Mouse (Mus musculus): ENCODE results near the gene Megf8. TPM values are rescaled to one million over a fixed set of nuclear protein-coding genes. Genes with fewer than 3 reads are reported as not detected.

Megf8 gene
- polyA plus RNA-seq, 1 experiment = 21.2 TPM

DNA sequence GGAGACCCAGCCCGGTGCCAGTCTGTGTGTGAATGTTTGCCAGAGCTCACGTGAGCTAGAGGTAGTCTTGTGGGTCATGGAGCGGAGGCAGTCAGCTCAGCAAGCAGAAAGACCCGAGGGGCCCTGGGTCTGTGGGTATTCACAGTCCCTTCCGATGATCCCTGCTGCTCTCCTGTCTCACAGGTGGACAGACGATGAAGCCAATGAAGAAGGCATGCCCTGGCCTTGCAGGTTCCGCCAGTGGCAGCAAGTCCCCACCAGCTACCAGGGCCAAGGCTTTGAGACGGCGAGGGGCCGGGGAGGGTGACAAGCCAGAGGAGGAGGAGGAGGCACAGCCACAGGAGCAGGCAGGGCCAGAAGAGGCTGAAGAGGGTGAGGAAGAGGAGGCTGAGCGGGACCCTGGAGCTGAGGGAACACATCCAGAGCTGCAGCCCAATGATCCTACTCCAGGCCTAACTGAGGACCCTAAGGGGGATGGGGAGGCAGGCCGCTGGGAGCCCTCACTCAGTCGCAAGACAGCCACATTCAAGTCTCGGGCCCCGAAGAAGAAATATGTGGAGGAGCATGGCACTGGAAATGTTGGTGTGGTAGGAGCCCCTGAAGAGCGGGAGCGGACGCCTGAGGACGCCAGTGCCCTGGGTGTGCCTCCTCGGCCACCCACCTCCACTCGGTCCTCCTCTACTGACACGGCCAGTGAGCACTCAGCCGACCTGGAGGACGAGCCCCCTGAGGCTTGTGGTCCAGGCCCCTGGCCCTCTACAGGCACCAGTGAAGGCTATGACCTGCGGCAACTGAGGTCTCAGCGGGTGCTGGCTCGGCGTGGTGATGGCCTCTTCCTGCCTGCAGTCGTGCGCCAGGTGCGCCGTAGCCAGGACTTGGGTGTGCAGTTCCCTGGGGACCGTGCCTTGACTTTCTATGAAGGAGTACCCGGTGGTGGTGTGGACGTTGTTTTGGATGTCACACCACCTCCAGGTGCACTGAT lies 46.0 kb upstream of the Megf8 start:
- peaks cover 17% of the 10 kb centered on the region for H3K36me3 ChIP-seq (ENCODE audit: control insufficient read depth, insufficient read depth, low read length)
- TF ChIP-seq CTCF (IDR thresholded peaks at IDR 0.05; ENCODE audit: extremely low read depth, insufficient read length, insufficient replicate concordance, low read depth, low read length) (no peak), POLR2A (IDR thresholded peaks at IDR 0.05; ENCODE audit: low read depth, low read length) (no peak)
- no peak overlapping the region for H3K27ac ChIP-seq (ENCODE audit: insufficient read depth, low read depth, low read length)
- WGBS = 93% methylated on average over 35 of the region's 35 CpGs
- no peaks in the 10 kb centered on the region for H3K27me3 ChIP-seq (ENCODE audit: control insufficient read depth, insufficient read depth, low read length)
- H3K4me1 ChIP-seq (ENCODE audit: control insufficient read depth, insufficient read depth, insufficient read length, low read length) = peaks cover 20% of the 10 kb centered on the region
- no peak overlapping the region for H3K4me3 ChIP-seq (ENCODE audit: low read depth, low read length)

GRCm38 (mm10) chr7:25271651-25272444 lies 45.1 kb upstream of the Megf8 start:
- no peak overlapping the region for H3K27ac ChIP-seq (ENCODE audit: insufficient read depth, low read depth, low read length)
- TF ChIP-seq CTCF (IDR thresholded peaks at IDR 0.05; ENCODE audit: extremely low read depth, insufficient read length, insufficient replicate concordance, low read depth, low read length) (no peak), POLR2A (IDR thresholded peaks at IDR 0.05; ENCODE audit: low read depth, low read length) (no peak)
- H3K4me3 ChIP-seq (ENCODE audit: low read depth, low read length) = no peak overlapping the region
- H3K36me3 ChIP-seq (ENCODE audit: control insufficient read depth, insufficient read depth, low read length) = peaks cover 17% of the 10 kb centered on the region
- H3K27me3 ChIP-seq (ENCODE audit: control insufficient read depth, insufficient read depth, low read length) = no peaks in the 10 kb centered on the region
- 96% methylated on average over 30 of the region's 30 CpGs for WGBS
- peaks cover 23% of the 10 kb centered on the region for H3K4me1 ChIP-seq (ENCODE audit: control insufficient read depth, insufficient read depth, insufficient read length, low read length)

DNA sequence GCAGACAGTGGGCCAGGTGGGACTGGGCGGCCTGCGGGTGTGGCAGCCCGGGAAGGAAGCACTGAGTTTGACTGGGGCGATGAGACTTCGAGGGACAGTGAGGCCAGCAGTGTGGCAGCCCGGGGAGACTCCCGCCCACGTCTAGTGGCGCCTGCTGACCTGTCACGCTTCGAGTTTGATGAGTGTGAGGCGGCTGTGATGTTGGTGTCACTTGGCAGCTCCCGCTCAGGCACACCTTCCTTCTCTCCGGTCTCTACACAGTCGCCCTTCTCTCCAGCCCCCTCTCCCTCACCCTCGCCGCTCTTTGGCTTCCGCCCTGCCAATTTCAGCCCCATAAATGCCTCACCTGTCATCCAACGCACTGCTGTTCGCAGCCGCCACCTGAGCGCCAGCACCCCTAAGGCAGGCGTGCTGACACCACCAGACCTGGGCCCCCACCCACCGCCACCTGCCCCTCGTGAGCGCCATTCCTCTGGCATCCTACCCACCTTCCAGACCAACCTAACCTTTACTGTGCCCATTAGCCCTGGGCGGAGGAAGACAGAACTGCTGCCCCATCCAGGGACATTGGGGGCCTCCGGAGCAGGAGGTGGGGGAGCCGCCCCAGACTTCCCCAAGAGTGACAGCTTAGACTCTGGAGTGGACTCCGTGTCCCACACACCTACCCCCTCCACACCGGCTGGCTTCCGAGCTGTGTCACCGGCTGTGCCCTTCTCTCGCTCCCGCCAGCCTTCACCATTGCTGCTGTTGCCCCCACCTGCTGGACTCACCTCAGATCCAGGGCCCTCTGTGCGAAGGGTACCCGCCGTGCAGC lies 44.3 kb upstream of the Megf8 start:
- 91% methylated on average over 38 of the region's 38 CpGs for WGBS
- peaks cover 17% of the 10 kb centered on the region for H3K36me3 ChIP-seq (ENCODE audit: control insufficient read depth, insufficient read depth, low read length)
- no peak overlapping the region for H3K4me3 ChIP-seq (ENCODE audit: low read depth, low read length)
- peaks cover 24% of the 10 kb centered on the region for H3K4me1 ChIP-seq (ENCODE audit: control insufficient read depth, insufficient read depth, insufficient read length, low read length)
- no peaks in the 10 kb centered on the region for H3K27me3 ChIP-seq (ENCODE audit: control insufficient read depth, insufficient read depth, low read length)
- TF ChIP-seq CTCF (IDR thresholded peaks at IDR 0.05; ENCODE audit: extremely low read depth, insufficient read length, insufficient replicate concordance, low read depth, low read length) (no peak), POLR2A (IDR thresholded peaks at IDR 0.05; ENCODE audit: low read depth, low read length) (no peak)
- H3K27ac ChIP-seq (ENCODE audit: insufficient read depth, low read depth, low read length) = no peak overlapping the region

GRCm38 (mm10) chr7:25273259-25274241 lies 43.4 kb upstream of the Megf8 start:
- peaks cover 17% of the 10 kb centered on the region for H3K36me3 ChIP-seq (ENCODE audit: control insufficient read depth, insufficient read depth, low read length)
- H3K4me1 ChIP-seq (ENCODE audit: control insufficient read depth, insufficient read depth, insufficient read length, low read length) = peaks cover 25% of the 10 kb centered on the region
- H3K27me3 ChIP-seq (ENCODE audit: control insufficient read depth, insufficient read depth, low read length) = no peaks in the 10 kb centered on the region
- TF ChIP-seq POLR2A (IDR thresholded peaks at IDR 0.05; ENCODE audit: low read depth, low read length) (no peak), CTCF (IDR thresholded peaks at IDR 0.05; ENCODE audit: extremely low read depth, insufficient read length, insufficient replicate concordance, low read depth, low read length) (no peak)
- 81% methylated on average over 22 of the region's 22 CpGs for WGBS
- no peak overlapping the region for H3K27ac ChIP-seq (ENCODE audit: insufficient read depth, low read depth, low read length)
- no peak overlapping the region for H3K4me3 ChIP-seq (ENCODE audit: low read depth, low read length)

GRCm38 (mm10) chr7:25274571-25274970 lies 42.4 kb upstream of the Megf8 start:
- Histone ChIP-seq H3K4me3 (ENCODE audit: low read depth, low read length) (no peak overlapping the region), H3K4me1 (ENCODE audit: control insufficient read depth, insufficient read depth, insufficient read length, low read length) (peaks cover 27% of the 10 kb centered on the region), H3K27me3 (ENCODE audit: control insufficient read depth, insufficient read depth, low read length) (no peaks in the 10 kb centered on the region), H3K27ac (ENCODE audit: insufficient read depth, low read depth, low read length) (no peak overlapping the region), H3K36me3 (ENCODE audit: control insufficient read depth, insufficient read depth, low read length) (peaks cover 17% of the 10 kb centered on the region)
- TF ChIP-seq POLR2A (IDR thresholded peaks at IDR 0.05; ENCODE audit: low read depth, low read length) (no peak), CTCF (IDR thresholded peaks at IDR 0.05; ENCODE audit: extremely low read depth, insufficient read length, insufficient replicate concordance, low read depth, low read length) (no peak)
- 67% methylated on average over 5 of the region's 5 CpGs for WGBS

- Histone ChIP-seq H3K4me1 (ENCODE audit: control insufficient read depth, insufficient read depth, insufficient read length, low read length) (peaks cover 27% of the 10 kb centered on the region), H3K36me3 (ENCODE audit: control insufficient read depth, insufficient read depth, low read length) (peaks cover 17% of the 10 kb centered on the region), H3K27ac (ENCODE audit: insufficient read depth, low read depth, low read length) (no peak overlapping the region), H3K4me3 (ENCODE audit: low read depth, low read length) (no peak overlapping the region), H3K27me3 (ENCODE audit: control insufficient read depth, insufficient read depth, low read length) (no peaks in the 10 kb centered on the region)
- TF ChIP-seq POLR2A (IDR thresholded peaks at IDR 0.05; ENCODE audit: low read depth, low read length) = no peak
- no peak for TF ChIP-seq CTCF (IDR thresholded peaks at IDR 0.05; ENCODE audit: extremely low read depth, insufficient read length, insufficient replicate concordance, low read depth, low read length)
- WGBS = 88% methylated on average over 3 of the region's 3 CpGs
Observed at GRCm38 (mm10) chr7:25274996-25275395, 42.0 kb upstream of the Megf8 start.

Data from small intestine, adult 2 months (tissue).